Mouse (Mus musculus) hindbrain, embryonic 16.5 days (tissue): Measurements from ENCODE around the gene Bcar1. TPM values are rescaled to one million over a fixed set of nuclear protein-coding genes. Genes with fewer than 3 reads are reported as not detected.
A peak's percentile ranks its signal among the peaks of the same experiment; 100 is the strongest.

Experiments
- ATAC-seq: fragments of 200-750 bp; cut with Nextera tagmentation; 2 replicates; pipeline ENCODE4 v1.8.0; 2017; ENCODE audit warnings: moderate TSS enrichment, moderate library complexity
- H3K27ac ChIP-seq: fragments of 300-500 bp; sonication (generic); 2 replicates; pipeline ENCODE4 v1.5.1; 2014; ENCODE audit warnings: low read depth, mild to moderate bottlenecking, control low read depth, low read length, moderate library complexity
- H3K27me3 ChIP-seq: fragments of 300-500 bp; sonication (generic); replicated peaks from 2 replicates; pipeline ENCODE4 v1.6.1; 2014; ENCODE audit warnings: low read length; ENCODE audit not compliant: control insufficient read depth, insufficient read depth
- H3K36me3 ChIP-seq: fragments of 300-500 bp; sonication (generic); 2 replicates; pipeline ENCODE4 v1.6.1; 2014; ENCODE audit warnings: mild to moderate bottlenecking, low read length, moderate library complexity, mixed read lengths; ENCODE audit not compliant: control insufficient read depth, insufficient read depth
- H3K4me1 ChIP-seq: fragments of 300-500 bp; sonication (generic); 2 replicates; pipeline ENCODE4 v1.6.1; 2014; ENCODE audit warnings: low read depth, low read length; ENCODE audit not compliant: control insufficient read depth, insufficient read depth
- H3K4me2 ChIP-seq: fragments of 300-500 bp; sonication (generic); 2 replicates; pipeline ENCODE4 v1.6.1; 2014; ENCODE audit warnings: mild to moderate bottlenecking, low read length, control low read depth, moderate library complexity
- H3K4me3 ChIP-seq: fragments of 300-500 bp; sonication (generic); 2 replicates; pipeline ENCODE4 v1.5.1; 2014; ENCODE audit warnings: mild to moderate bottlenecking, low read length, control low read depth, moderate library complexity
- H3K9ac ChIP-seq: fragments of 300-500 bp; sonication (generic); 2 replicates; pipeline ENCODE4 v1.6.1; 2014; ENCODE audit warnings: low read depth, mild to moderate bottlenecking, control low read depth, low read length, moderate library complexity
- H3K9me3 ChIP-seq: fragments of 300-500 bp; sonication (generic); 2 replicates; pipeline ENCODE4 v1.6.1; 2014; ENCODE audit warnings: mild to moderate bottlenecking, low read length, moderate library complexity; ENCODE audit not compliant: control insufficient read depth
- WGBS: fragments of 180-500 bp; shearing (Covaris S2); extraction: QIAGEN DNeasy Blood & Tissue Kit; methylation state at CpG from one replicate; pipeline ENCODE4 v1.1.7; 2014; 5-methylcytosine and 5-hydroxymethylcytosine counted together
- polyA plus RNA-seq: library from polyadenylated mRNA; unstranded; fragments of >200 nt; fragmentation: Nextera tagmentation; extraction: Ambion mirVana; gene quantifications from 2 replicates; pipeline ENCODE4 v1.2.1, GENCODE M21; 2015

Gene Bcar1
- 37.6 and 50.0 TPM in 2 replicates for polyA plus RNA-seq

DNA sequence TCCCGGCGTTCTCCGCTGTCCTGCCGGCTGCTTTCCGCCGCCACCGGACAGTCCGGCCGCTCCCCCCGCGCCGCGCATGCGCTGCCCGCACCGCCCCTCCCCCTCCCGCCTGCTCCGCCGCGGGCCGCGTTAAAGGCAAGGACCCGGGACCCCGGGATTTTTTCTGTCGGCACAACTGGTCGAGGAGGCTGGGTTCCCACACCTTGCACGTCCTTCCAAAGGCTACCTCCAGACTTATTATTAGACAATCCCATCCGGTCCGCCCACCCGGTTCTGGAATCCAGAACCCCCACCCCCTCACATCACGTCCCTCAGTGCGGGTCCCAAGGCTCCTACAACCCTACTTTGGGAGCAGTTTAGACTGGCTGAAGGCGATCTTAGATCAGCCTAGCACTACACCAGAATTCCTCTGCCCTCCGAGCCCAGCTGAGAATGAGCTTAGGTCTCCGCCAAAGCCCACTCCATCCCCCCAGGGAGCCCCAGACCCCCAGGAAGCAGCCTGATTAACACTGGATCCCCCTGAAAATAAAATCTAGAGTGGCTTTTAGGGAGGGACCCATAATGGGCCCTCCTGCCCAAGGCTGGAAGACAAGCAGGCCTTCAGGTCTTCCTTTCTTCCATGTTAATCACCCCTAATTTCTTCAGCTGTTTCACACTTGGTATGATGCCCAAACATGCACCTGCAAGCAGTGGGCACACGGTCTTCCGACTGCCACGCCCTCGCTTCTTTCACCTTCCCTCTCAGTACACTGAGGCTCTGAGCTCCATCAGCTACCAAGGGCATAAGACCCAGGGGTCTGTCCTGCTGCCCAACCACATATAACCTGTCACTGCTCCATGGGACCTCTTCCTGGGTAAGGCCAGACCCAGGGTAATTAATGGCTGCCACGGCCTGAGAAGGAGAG, at the start of gene Bcar1:
Gene Bcar1, minus strand, starts transcription at position 18 of the 905 bp plus-strand sequence.
- Histone ChIP-seq H3K4me1 (peaks cover 64% of the 10 kb centered on the region), H3K27me3 (no peaks in the 10 kb centered on the region), H3K4me2 (peak within 1 kb of the TSS; percentile 88), H3K9ac (peak within 1 kb of the TSS; percentile 95), H3K27ac (peak within 1 kb of the TSS; percentile 86), H3K4me3 (peak within 1 kb of the TSS; percentile 86), H3K9me3 (no peaks in the 10 kb centered on the region), H3K36me3 (no peaks in the 10 kb centered on the region)
- ATAC-seq = peak; percentile 50
- 10% methylated on average over 33 of the region's 40 CpGs for whole genome bisulfite sequencing

- peaks cover 17% of the 10 kb centered on the region for H3K4me1 ChIP-seq
These were observed 46.0 kb upstream of the Bcar1 start for GRCm38 (mm10) chr8:111789639-111790038.

DNA sequence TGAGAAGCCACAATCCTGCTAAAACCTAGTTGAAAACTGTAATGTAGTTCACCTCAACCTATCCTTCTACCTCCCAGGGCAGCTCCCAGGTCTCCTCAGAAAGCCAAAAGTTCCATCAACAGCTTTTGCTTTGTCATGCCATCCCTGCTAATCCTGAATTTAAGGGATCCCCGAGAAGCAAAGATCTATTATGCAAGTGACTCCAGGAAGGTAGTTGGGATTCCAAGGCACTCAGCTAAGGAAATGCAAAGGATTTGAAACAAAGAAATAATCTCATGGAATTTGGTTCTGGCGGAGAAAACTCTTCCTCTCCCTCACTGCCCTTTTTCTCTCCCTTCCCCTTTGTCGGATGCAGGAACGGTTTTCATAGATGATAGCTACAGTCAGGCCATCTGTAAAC, 45.6 kb upstream of the Bcar1 start:
- H3K9me3 ChIP-seq = no peaks in the 10 kb centered on the region
- no peak overlapping the region for H3K27ac ChIP-seq
- ATAC-seq = no peak
- no peak overlapping the region for H3K4me2 ChIP-seq
- H3K4me1 ChIP-seq = peaks cover 17% of the 10 kb centered on the region
- no peaks in the 10 kb centered on the region for H3K36me3 ChIP-seq
- H3K27me3 ChIP-seq = no peaks in the 10 kb centered on the region
- H3K4me3 ChIP-seq = no peak overlapping the region
- H3K9ac ChIP-seq = no peak overlapping the region
- WGBS = 38% methylated on average over 4 of the region's 4 CpGs

More at GRCm38 (mm10) chr8:111789639-111790038, 46.0 kb upstream of the Bcar1 start:
- H3K4me2 ChIP-seq = no peak overlapping the region
- H3K9me3 ChIP-seq = no peaks in the 10 kb centered on the region
- H3K27ac ChIP-seq = no peak overlapping the region
- no peak overlapping the region for H3K9ac ChIP-seq
- H3K27me3 ChIP-seq = no peaks in the 10 kb centered on the region
- no peak for ATAC-seq
- no peak overlapping the region for H3K4me3 ChIP-seq
- H3K36me3 ChIP-seq = no peaks in the 10 kb centered on the region

DNA sequence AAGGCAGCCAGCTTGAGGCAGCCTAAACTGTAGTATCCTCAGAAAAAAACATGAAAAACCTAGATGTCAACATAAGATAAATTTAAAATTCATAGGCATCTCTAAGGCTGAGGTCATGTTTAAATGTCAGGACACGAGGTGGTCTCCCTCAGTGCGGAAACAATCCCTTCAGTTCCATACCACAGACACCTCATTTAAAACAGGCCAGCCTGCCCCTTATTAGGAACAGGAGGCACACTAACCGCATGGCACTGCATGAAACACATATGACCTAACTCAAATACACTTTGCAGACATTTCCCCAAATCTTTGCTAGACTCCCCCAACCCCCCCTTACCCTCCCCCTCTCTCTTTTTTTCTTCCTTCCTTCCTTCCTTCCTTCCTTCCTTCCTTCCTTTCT, 44.9 kb upstream of the Bcar1 start:
- Histone ChIP-seq H3K9ac (no peak overlapping the region), H3K4me1 (peaks cover 17% of the 10 kb centered on the region)

GRCm38 (mm10) chr8:111788085-111788484, 44.5 kb upstream of the Bcar1 start:
- ATAC-seq = no peak
- no peaks in the 10 kb centered on the region for H3K9me3 ChIP-seq
- H3K4me2 ChIP-seq = no peak overlapping the region
- WGBS = 63% methylated on average over 5 of the region's 5 CpGs
- no peak overlapping the region for H3K4me3 ChIP-seq
- H3K36me3 ChIP-seq = no peaks in the 10 kb centered on the region
- no peak overlapping the region; the same call in 1 of the 2 replicates for H3K9ac ChIP-seq
- no peaks in the 10 kb centered on the region for H3K27me3 ChIP-seq
- peaks cover 20% of the 10 kb centered on the region for H3K4me1 ChIP-seq
- peak overlapping the region; percentile 65 for H3K27ac ChIP-seq

More for the DNA sequence above, 44.9 kb upstream of the Bcar1 start:
- 60% methylated on average over 3 of the region's 3 CpGs for WGBS
- no peak for ATAC-seq
- no peak overlapping the region for H3K4me3 ChIP-seq
- H3K9me3 ChIP-seq = no peaks in the 10 kb centered on the region
- H3K4me2 ChIP-seq = no peak overlapping the region
- no peaks in the 10 kb centered on the region for H3K36me3 ChIP-seq
- H3K27ac ChIP-seq = peak overlapping the region; percentile 65
- no peaks in the 10 kb centered on the region for H3K27me3 ChIP-seq

- H3K4me1 ChIP-seq = peaks cover 24% of the 10 kb centered on the region
- no peaks in the 10 kb centered on the region for H3K9me3 ChIP-seq
- H3K27me3 ChIP-seq = no peaks in the 10 kb centered on the region
- no peaks in the 10 kb centered on the region for H3K36me3 ChIP-seq
- peak overlapping the region; percentile 2; the same call in 1 of the 2 replicates for H3K9ac ChIP-seq
- ATAC-seq = peak; percentile 71
- WGBS = 16% methylated on average over 4 of the region's 4 CpGs
- peak overlapping the region; percentile 34 for H3K4me2 ChIP-seq
- no peak overlapping the region for H3K4me3 ChIP-seq
- peak overlapping the region; percentile 65 for H3K27ac ChIP-seq
These were observed 44.1 kb upstream of the Bcar1 start for GRCm38 (mm10) chr8:111787683-111788082.

DNA sequence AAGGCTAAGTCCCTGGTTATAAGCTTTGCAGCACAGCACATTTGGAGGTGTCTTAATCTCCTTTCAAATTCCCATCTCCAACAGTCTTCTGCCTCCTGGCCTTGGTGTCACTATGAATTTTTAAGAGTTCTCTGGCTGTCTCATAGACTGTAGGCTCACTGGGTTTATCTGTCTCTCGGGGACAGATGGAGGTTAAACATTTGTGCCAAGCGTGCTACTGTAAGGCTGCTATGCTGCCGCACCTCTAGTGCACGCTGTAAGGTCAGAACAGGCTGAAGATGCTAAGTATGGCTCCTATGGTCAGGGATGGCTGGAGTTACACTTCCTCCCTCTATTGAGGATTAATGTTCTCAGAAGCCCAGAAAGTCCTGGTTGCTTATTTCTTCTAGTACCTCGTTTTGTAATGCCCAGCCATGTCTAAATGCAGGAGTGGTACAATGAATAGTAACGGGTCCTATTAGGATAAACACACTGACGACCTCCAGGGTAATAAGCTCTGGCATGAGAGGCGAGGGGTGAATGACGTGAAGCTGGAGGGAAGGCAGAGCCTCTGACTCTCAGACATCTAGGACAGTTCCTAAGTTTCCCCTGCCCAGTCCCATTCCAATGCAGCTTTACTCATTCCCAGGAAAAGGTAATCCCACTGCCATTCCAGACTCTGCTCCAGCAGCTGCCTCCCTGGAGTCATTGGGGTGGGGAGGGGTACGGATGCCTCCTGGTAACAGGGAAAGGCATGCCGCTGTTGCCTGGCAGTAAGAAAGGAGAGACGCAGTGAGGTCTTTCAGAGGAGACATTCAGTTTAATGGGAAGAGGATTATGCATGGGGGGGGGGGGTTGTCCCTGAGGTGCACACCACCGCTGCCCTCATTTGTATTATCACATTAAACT, 43.3 kb upstream of the Bcar1 start:
- Histone ChIP-seq H3K9ac (no peak overlapping the region; the same call in 1 of the 2 replicates), H3K27me3 (no peaks in the 10 kb centered on the region), H3K4me3 (no peak overlapping the region), H3K36me3 (no peaks in the 10 kb centered on the region), H3K27ac (peak overlapping the region; percentile 65), H3K4me2 (peak overlapping the region; percentile 34), H3K4me1 (peaks cover 25% of the 10 kb centered on the region), H3K9me3 (no peaks in the 10 kb centered on the region)
- peak; percentile 77 for ATAC-seq
- 29% methylated on average over 13 of the region's 13 CpGs for WGBS

- no peak for ATAC-seq
These were observed 42.5 kb upstream of the Bcar1 start for GRCm38 (mm10) chr8:111786116-111786515.

More at GRCm38 (mm10) chr8:111786116-111786515, 42.5 kb upstream of the Bcar1 start:
- H3K27me3 ChIP-seq = no peaks in the 10 kb centered on the region
- peaks cover 25% of the 10 kb centered on the region for H3K4me1 ChIP-seq
- no peak overlapping the region for H3K27ac ChIP-seq
- no peaks in the 10 kb centered on the region for H3K9me3 ChIP-seq
- H3K36me3 ChIP-seq = no peaks in the 10 kb centered on the region
- 76% methylated on average over 2 of the region's 2 CpGs for WGBS
- H3K4me2 ChIP-seq = no peak overlapping the region
- H3K4me3 ChIP-seq = no peak overlapping the region
- no peak overlapping the region for H3K9ac ChIP-seq
